Mouse (Mus musculus) forebrain, embryonic 13.5 days (tissue): ENCODE measurements at regions not wholly inside any gene's neighbourhood (a gene's known extent, or its start where the extent isn't known, plus 50 kb on each side); places are given as distances from the start of the nearest gene placed in this dataset.

Experiments
- ATAC-seq: fragments of 200-750 bp; cut with Nextera tagmentation; 2 replicates; pipeline ENCODE4 v1.8.0; 2017
- H3K27ac ChIP-seq: fragments of 300-500 bp; sonication (generic); 2 replicates; pipeline ENCODE4 v1.5.1; 2015; ENCODE audit warnings: inconsistent platforms, mild to moderate bottlenecking, moderate library complexity
- H3K27me3 ChIP-seq: fragments of 300-500 bp; sonication (generic); 2 replicates; pipeline ENCODE4 v1.6.1; 2015; ENCODE audit warnings: mild to moderate bottlenecking, inconsistent platforms
- H3K36me3 ChIP-seq: fragments of 300-500 bp; sonication (generic); 2 replicates; pipeline ENCODE4 v1.6.1; 2015; ENCODE audit warnings: mild to moderate bottlenecking, inconsistent platforms; ENCODE audit not compliant: poor library complexity, severe bottlenecking
- H3K4me1 ChIP-seq: fragments of 300-500 bp; sonication (generic); 2 replicates; pipeline ENCODE4 v1.6.1; 2015; ENCODE audit warnings: inconsistent platforms
- H3K4me2 ChIP-seq: fragments of 300-500 bp; sonication (generic); 2 replicates; pipeline ENCODE4 v1.6.1; 2015; ENCODE audit warnings: inconsistent platforms, mild to moderate bottlenecking, moderate library complexity
- H3K4me3 ChIP-seq: fragments of 300-500 bp; sonication (generic); 2 replicates; pipeline ENCODE4 v1.5.1; 2015; ENCODE audit warnings: mild to moderate bottlenecking, inconsistent platforms
- H3K9ac ChIP-seq: fragments of 300-500 bp; sonication (generic); 2 replicates; pipeline ENCODE4 v1.6.1; 2015; ENCODE audit warnings: mild to moderate bottlenecking, inconsistent platforms
- H3K9me3 ChIP-seq: fragments of 300-500 bp; sonication (generic); replicated peaks from 2 replicates; pipeline ENCODE4 v1.6.1; 2016; ENCODE audit warnings: inconsistent platforms
- whole genome bisulfite sequencing: fragments of 180-500 bp; shearing (Covaris S2); methylation state at CpG from one replicate; pipeline ENCODE4 v1.1.7; 2015; 5-methylcytosine and 5-hydroxymethylcytosine counted together

- no peak overlapping the region for H3K27ac ChIP-seq
- H3K4me1 ChIP-seq = 0 out of 2 replicates have a peak, but pooled peaks cover 14% of the 10 kb centered on the region
- H3K9ac ChIP-seq = no peak overlapping the region
- no peak overlapping the region for H3K4me2 ChIP-seq
- no peak overlapping the region for H3K4me3 ChIP-seq
- WGBS = 68% methylated on average over 2 of the region's 2 CpGs
- no peaks in the 10 kb centered on the region for H3K27me3 ChIP-seq
- no peaks in the 10 kb centered on the region for H3K36me3 ChIP-seq
- no peak for ATAC-seq
- H3K9me3 ChIP-seq = no peaks in the 10 kb centered on the region
These were observed 341.7 kb downstream of the Fam84a start for GRCm38 (mm10) chr12:13810155-13810515.

- no peak overlapping the region for H3K9ac ChIP-seq
- no peaks in the 10 kb centered on the region for H3K36me3 ChIP-seq
- 0 out of 2 replicates have a peak, but pooled peaks cover 14% of the 10 kb centered on the region for H3K4me1 ChIP-seq
- WGBS = 56% methylated on average over 6 of the region's 6 CpGs
- H3K27ac ChIP-seq = no peak overlapping the region
- no peaks in the 10 kb centered on the region for H3K9me3 ChIP-seq
- H3K4me2 ChIP-seq = no peak overlapping the region
- no peaks in the 10 kb centered on the region for H3K27me3 ChIP-seq
- ATAC-seq = peak; percentile 84
- no peak overlapping the region for H3K4me3 ChIP-seq
These were observed 342.3 kb downstream of the Fam84a start for GRCm38 (mm10) chr12:13809291-13810154.

GRCm38 (mm10) chr12:13779752-13780151, 372.1 kb downstream of the Fam84a start:
- WGBS = 85% methylated on average over 2 of the region's 2 CpGs
- ATAC-seq = no peak

GRCm38 (mm10) chr12:13776687-13777086, 375.2 kb downstream of the Fam84a start:
- Histone ChIP-seq H3K27me3 (no peaks in the 10 kb centered on the region), H3K4me1 (no peaks in the 10 kb centered on the region), H3K9ac (no peak overlapping the region), H3K9me3 (no peaks in the 10 kb centered on the region), H3K36me3 (no peaks in the 10 kb centered on the region), H3K4me2 (no peak overlapping the region), H3K4me3 (no peak overlapping the region), H3K27ac (no peak overlapping the region)
- no peak for ATAC-seq
- 64% methylated on average over 1 of the region's 1 CpGs for WGBS

More at GRCm38 (mm10) chr12:13779752-13780151, 372.1 kb downstream of the Fam84a start:
- no peaks in the 10 kb centered on the region for H3K36me3 ChIP-seq
- no peaks in the 10 kb centered on the region for H3K9me3 ChIP-seq
- no peaks in the 10 kb centered on the region for H3K4me1 ChIP-seq
- no peak overlapping the region for H3K4me3 ChIP-seq
- H3K27ac ChIP-seq = no peak overlapping the region
- no peak overlapping the region for H3K9ac ChIP-seq
- no peaks in the 10 kb centered on the region for H3K27me3 ChIP-seq
- H3K4me2 ChIP-seq = no peak overlapping the region

GRCm38 (mm10) chr12:13769696-13770095, 382.2 kb downstream of the Fam84a start:
- no peak overlapping the region for H3K4me2 ChIP-seq
- ATAC-seq = no peak; the same call in 1 of the 2 replicates
- H3K27ac ChIP-seq = no peak overlapping the region
- no peaks in the 10 kb centered on the region for H3K27me3 ChIP-seq
- H3K9ac ChIP-seq = no peak overlapping the region
- 86% methylated on average over 2 of the region's 2 CpGs for WGBS
- no peaks in the 10 kb centered on the region for H3K36me3 ChIP-seq
- H3K4me3 ChIP-seq = no peak overlapping the region
- no peaks in the 10 kb centered on the region for H3K9me3 ChIP-seq
- H3K4me1 ChIP-seq = no peaks in the 10 kb centered on the region

GRCm38 (mm10) chr12:13769156-13769555, 382.7 kb downstream of the Fam84a start:
- no peak overlapping the region for H3K4me2 ChIP-seq
- H3K9me3 ChIP-seq = no peaks in the 10 kb centered on the region
- no peaks in the 10 kb centered on the region for H3K36me3 ChIP-seq
- H3K27me3 ChIP-seq = no peaks in the 10 kb centered on the region
- peak; percentile 71; the same call in 1 of the 2 replicates for ATAC-seq
- H3K4me1 ChIP-seq = no peaks in the 10 kb centered on the region
- no peak overlapping the region for H3K27ac ChIP-seq
- H3K4me3 ChIP-seq = no peak overlapping the region
- H3K9ac ChIP-seq = no peak overlapping the region
- 78% methylated on average over 4 of the region's 4 CpGs for WGBS

- ATAC-seq = no peak
- no peak overlapping the region for H3K4me3 ChIP-seq
- 90% methylated on average over 3 of the region's 3 CpGs for WGBS
These were observed 385.4 kb downstream of the Fam84a start for GRCm38 (mm10) chr12:13766486-13766885.

GRCm38 (mm10) chr12:13753878-13754277, 398.0 kb downstream of the Fam84a start:
- no peak for ATAC-seq
- no peak overlapping the region for H3K27ac ChIP-seq
- no peaks in the 10 kb centered on the region for H3K4me1 ChIP-seq
- H3K9ac ChIP-seq = no peak overlapping the region
- 80% methylated on average over 2 of the region's 2 CpGs for WGBS
- H3K9me3 ChIP-seq = no peaks in the 10 kb centered on the region
- no peak overlapping the region for H3K4me2 ChIP-seq
- no peaks in the 10 kb centered on the region for H3K27me3 ChIP-seq
- no peaks in the 10 kb centered on the region for H3K36me3 ChIP-seq
- H3K4me3 ChIP-seq = no peak overlapping the region

More at GRCm38 (mm10) chr12:13766486-13766885, 385.4 kb downstream of the Fam84a start:
- no peaks in the 10 kb centered on the region for H3K36me3 ChIP-seq
- no peaks in the 10 kb centered on the region for H3K4me1 ChIP-seq
- H3K9ac ChIP-seq = no peak overlapping the region
- no peaks in the 10 kb centered on the region for H3K27me3 ChIP-seq
- no peak overlapping the region for H3K27ac ChIP-seq
- H3K4me2 ChIP-seq = no peak overlapping the region
- no peaks in the 10 kb centered on the region for H3K9me3 ChIP-seq

GRCm38 (mm10) chr12:13744323-13744931, 407.4 kb downstream of the Fam84a start:
- no peaks in the 10 kb centered on the region for H3K36me3 ChIP-seq
- H3K4me1 ChIP-seq = no peaks in the 10 kb centered on the region
- H3K27ac ChIP-seq = no peak overlapping the region
- 77% methylated on average over 2 of the region's 2 CpGs for WGBS
- ATAC-seq = peak; percentile 61; the same call in 1 of the 2 replicates
- no peak overlapping the region for H3K4me3 ChIP-seq
- no peak overlapping the region for H3K9ac ChIP-seq
- no peaks in the 10 kb centered on the region for H3K27me3 ChIP-seq
- no peak overlapping the region for H3K4me2 ChIP-seq
- H3K9me3 ChIP-seq = no peaks in the 10 kb centered on the region

GRCm38 (mm10) chr12:13729901-13730637, 421.8 kb downstream of the Fam84a start:
- Histone ChIP-seq H3K4me3 (no peak overlapping the region), H3K36me3 (no peaks in the 10 kb centered on the region), H3K4me1 (no peaks in the 10 kb centered on the region), H3K9ac (no peak overlapping the region), H3K27ac (no peak overlapping the region), H3K9me3 (no peaks in the 10 kb centered on the region), H3K27me3 (no peaks in the 10 kb centered on the region), H3K4me2 (no peak overlapping the region)
- no peak for ATAC-seq
- WGBS = 89% methylated on average over 2 of the region's 2 CpGs

- Histone ChIP-seq H3K36me3 (no peaks in the 10 kb centered on the region), H3K27ac (no peak overlapping the region), H3K27me3 (no peaks in the 10 kb centered on the region), H3K9ac (no peak overlapping the region), H3K9me3 (no peaks in the 10 kb centered on the region), H3K4me1 (no peaks in the 10 kb centered on the region), H3K4me3 (no peak overlapping the region), H3K4me2 (no peak overlapping the region)
- no peak for ATAC-seq
- 81% methylated on average over 4 of the region's 4 CpGs for WGBS
These were observed 422.9 kb downstream of the Fam84a start for GRCm38 (mm10) chr12:13728986-13729385.

GRCm38 (mm10) chr12:13724511-13724910, 427.3 kb downstream of the Fam84a start:
- WGBS = 91% methylated on average over 2 of the region's 2 CpGs
- no peak for ATAC-seq

More at GRCm38 (mm10) chr12:13724511-13724910, 427.3 kb downstream of the Fam84a start:
- H3K9me3 ChIP-seq = no peaks in the 10 kb centered on the region
- no peak overlapping the region for H3K27ac ChIP-seq
- H3K36me3 ChIP-seq = no peaks in the 10 kb centered on the region
- no peak overlapping the region for H3K4me3 ChIP-seq
- no peaks in the 10 kb centered on the region for H3K27me3 ChIP-seq
- H3K4me1 ChIP-seq = no peaks in the 10 kb centered on the region
- no peak overlapping the region for H3K9ac ChIP-seq
- no peak overlapping the region for H3K4me2 ChIP-seq
